Mouse (Mus musculus): ENCODE measurements at regions not wholly inside any gene's neighbourhood (a gene's known extent, or its start where the extent isn't known, plus 50 kb on each side); places are given as distances from the start of the nearest gene placed in this dataset.

- Histone ChIP-seq H3K27me3 (ENCODE audit: control insufficient read depth, insufficient read depth, low read length) (no peaks in the 10 kb centered on the region), H3K27ac (ENCODE audit: insufficient read depth, low read length) (no peak overlapping the region), H3K4me1 (ENCODE audit: control insufficient read depth, insufficient read depth, insufficient read length) (peaks cover 10% of the 10 kb centered on the region; the same call in 1 of the 2 replicates), H3K36me3 (ENCODE audit: control insufficient read depth, insufficient read depth, low read length) (no peaks in the 10 kb centered on the region), H3K4me3 (ENCODE audit: extremely low read depth, insufficient read depth, insufficient read length) (no peak overlapping the region)
- DNase-seq (ENCODE audit: low read depth in 1 of 2, low spot score in 2 of 2): no peak
- 74% methylated on average over 8 of the region's 8 CpGs for WGBS
- TF ChIP-seq CTCF (IDR thresholded peaks at IDR 0.05; ENCODE audit: extremely low read depth, insufficient read depth, insufficient read length, insufficient replicate concordance): no peak
- no peak for TF ChIP-seq POLR2A (IDR thresholded peaks at IDR 0.05; ENCODE audit: low read depth, low read length)
These were observed 109.0 kb downstream of the Nxnl2 start for GRCm38 (mm10) chr13:51279642-51280387.

GRCm38 (mm10) chr13:51280388-51280753 lies 109.5 kb downstream of the Nxnl2 start:
- Histone ChIP-seq H3K27ac (ENCODE audit: insufficient read depth, low read length) (no peak overlapping the region), H3K27me3 (ENCODE audit: control insufficient read depth, insufficient read depth, low read length) (no peaks in the 10 kb centered on the region), H3K4me1 (ENCODE audit: control insufficient read depth, insufficient read depth, insufficient read length) (peaks cover 10% of the 10 kb centered on the region; the same call in 1 of the 2 replicates), H3K4me3 (ENCODE audit: extremely low read depth, insufficient read depth, insufficient read length) (no peak overlapping the region), H3K36me3 (ENCODE audit: control insufficient read depth, insufficient read depth, low read length) (no peaks in the 10 kb centered on the region)
- DNase-seq (ENCODE audit: low read depth in 1 of 2, low spot score in 2 of 2): no peak
- WGBS: 92% methylated on average over 8 of the region's 8 CpGs
- TF ChIP-seq CTCF (IDR thresholded peaks at IDR 0.05; ENCODE audit: extremely low read depth, insufficient read depth, insufficient read length, insufficient replicate concordance) (no peak), POLR2A (IDR thresholded peaks at IDR 0.05; ENCODE audit: low read depth, low read length) (no peak)

GRCm38 (mm10) chr13:51284679-51285078 lies 113.9 kb downstream of the Nxnl2 start:
- TF ChIP-seq CTCF (IDR thresholded peaks at IDR 0.05; ENCODE audit: extremely low read depth, insufficient read depth, insufficient read length, insufficient replicate concordance): no peak
- no peak for TF ChIP-seq POLR2A (IDR thresholded peaks at IDR 0.05; ENCODE audit: low read depth, low read length)
- no peak for DNase-seq (ENCODE audit: low read depth in 1 of 2, low spot score in 2 of 2)

GRCm38 (mm10) chr13:51289442-51289841 lies 118.6 kb downstream of the Nxnl2 start:
- Histone ChIP-seq H3K27ac (ENCODE audit: insufficient read depth, low read length) (no peak overlapping the region), H3K4me1 (ENCODE audit: control insufficient read depth, insufficient read depth, insufficient read length) (no peaks in the 10 kb centered on the region), H3K36me3 (ENCODE audit: control insufficient read depth, insufficient read depth, low read length) (no peaks in the 10 kb centered on the region), H3K4me3 (ENCODE audit: extremely low read depth, insufficient read depth, insufficient read length) (no peak overlapping the region), H3K27me3 (ENCODE audit: control insufficient read depth, insufficient read depth, low read length) (no peaks in the 10 kb centered on the region)
- no peak for DNase-seq (ENCODE audit: low read depth in 1 of 2, low spot score in 2 of 2)
- 50% methylated on average over 4 of the region's 4 CpGs for WGBS
- TF ChIP-seq POLR2A (IDR thresholded peaks at IDR 0.05; ENCODE audit: low read depth, low read length) (no peak), CTCF (IDR thresholded peaks at IDR 0.05; ENCODE audit: extremely low read depth, insufficient read depth, insufficient read length, insufficient replicate concordance) (no peak)

More at GRCm38 (mm10) chr13:51284679-51285078, 113.9 kb downstream of the Nxnl2 start:
- Histone ChIP-seq H3K4me3 (ENCODE audit: extremely low read depth, insufficient read depth, insufficient read length) (no peak overlapping the region), H3K4me1 (ENCODE audit: control insufficient read depth, insufficient read depth, insufficient read length) (no peaks in the 10 kb centered on the region), H3K27ac (ENCODE audit: insufficient read depth, low read length) (no peak overlapping the region), H3K27me3 (ENCODE audit: control insufficient read depth, insufficient read depth, low read length) (no peaks in the 10 kb centered on the region), H3K36me3 (ENCODE audit: control insufficient read depth, insufficient read depth, low read length) (no peaks in the 10 kb centered on the region)

- Histone ChIP-seq H3K4me3 (ENCODE audit: extremely low read depth, insufficient read depth, insufficient read length) (no peak overlapping the region), H3K4me1 (ENCODE audit: control insufficient read depth, insufficient read depth, insufficient read length) (peaks cover under 1% of the 10 kb centered on the region; the same call in 1 of the 2 replicates), H3K27me3 (ENCODE audit: control insufficient read depth, insufficient read depth, low read length) (no peaks in the 10 kb centered on the region), H3K27ac (ENCODE audit: insufficient read depth, low read length) (no peak overlapping the region), H3K36me3 (ENCODE audit: control insufficient read depth, insufficient read depth, low read length) (no peaks in the 10 kb centered on the region)
- whole genome bisulfite sequencing: 77% methylated on average over 7 of the region's 7 CpGs
- DNase-seq (ENCODE audit: low read depth in 1 of 2, low spot score in 2 of 2): no peak
- TF ChIP-seq POLR2A (IDR thresholded peaks at IDR 0.05; ENCODE audit: low read depth, low read length): no peak
- TF ChIP-seq CTCF (IDR thresholded peaks at IDR 0.05; ENCODE audit: extremely low read depth, insufficient read depth, insufficient read length, insufficient replicate concordance): no peak
These were observed 118.4 kb upstream of the S1pr3 start for GRCm38 (mm10) chr13:51290021-51290424.

- TF ChIP-seq CTCF (IDR thresholded peaks at IDR 0.05; ENCODE audit: extremely low read depth, insufficient read depth, insufficient read length, insufficient replicate concordance) (no peak), POLR2A (IDR thresholded peaks at IDR 0.05; ENCODE audit: low read depth, low read length) (no peak)
- no peak for DNase-seq (ENCODE audit: low read depth in 1 of 2, low spot score in 2 of 2)
- Histone ChIP-seq H3K27ac (ENCODE audit: insufficient read depth, low read length) (no peak overlapping the region), H3K4me1 (ENCODE audit: control insufficient read depth, insufficient read depth, insufficient read length) (peaks cover 8% of the 10 kb centered on the region; the same call in 1 of the 2 replicates), H3K27me3 (ENCODE audit: control insufficient read depth, insufficient read depth, low read length) (no peaks in the 10 kb centered on the region), H3K36me3 (ENCODE audit: control insufficient read depth, insufficient read depth, low read length) (no peaks in the 10 kb centered on the region), H3K4me3 (ENCODE audit: extremely low read depth, insufficient read depth, insufficient read length) (no peak overlapping the region)
- WGBS: 89% methylated on average over 6 of the region's 6 CpGs
These were observed 117.5 kb upstream of the S1pr3 start for GRCm38 (mm10) chr13:51290926-51291325.

GRCm38 (mm10) chr13:51293047-51293446 lies 115.4 kb upstream of the S1pr3 start:
- Histone ChIP-seq H3K36me3 (ENCODE audit: control insufficient read depth, insufficient read depth, low read length) (no peaks in the 10 kb centered on the region), H3K4me1 (ENCODE audit: control insufficient read depth, insufficient read depth, insufficient read length) (peaks cover 11% of the 10 kb centered on the region; the same call in 1 of the 2 replicates), H3K27ac (ENCODE audit: insufficient read depth, low read length) (no peak overlapping the region), H3K27me3 (ENCODE audit: control insufficient read depth, insufficient read depth, low read length) (no peaks in the 10 kb centered on the region), H3K4me3 (ENCODE audit: extremely low read depth, insufficient read depth, insufficient read length) (no peak overlapping the region)
- DNase-seq (ENCODE audit: low read depth in 1 of 2, low spot score in 2 of 2): no peak
- 77% methylated on average over 4 of the region's 4 CpGs for WGBS
- TF ChIP-seq CTCF (IDR thresholded peaks at IDR 0.05; ENCODE audit: extremely low read depth, insufficient read depth, insufficient read length, insufficient replicate concordance): no peak
- no peak for TF ChIP-seq POLR2A (IDR thresholded peaks at IDR 0.05; ENCODE audit: low read depth, low read length)
